Mouse (Mus musculus) adrenal gland, postnatal 14 days (tissue): ENCODE measurements at regions not wholly inside any gene's neighbourhood (a gene's known extent, or its start where the extent isn't known, plus 50 kb on each side); places are given as distances from the start of the nearest gene placed in this dataset.

Experiments
- DNase-seq: peaks from one replicate; pipeline ENCODE4 v3.0.0; 2021; ENCODE audit warnings: mixed read lengths

DNA sequence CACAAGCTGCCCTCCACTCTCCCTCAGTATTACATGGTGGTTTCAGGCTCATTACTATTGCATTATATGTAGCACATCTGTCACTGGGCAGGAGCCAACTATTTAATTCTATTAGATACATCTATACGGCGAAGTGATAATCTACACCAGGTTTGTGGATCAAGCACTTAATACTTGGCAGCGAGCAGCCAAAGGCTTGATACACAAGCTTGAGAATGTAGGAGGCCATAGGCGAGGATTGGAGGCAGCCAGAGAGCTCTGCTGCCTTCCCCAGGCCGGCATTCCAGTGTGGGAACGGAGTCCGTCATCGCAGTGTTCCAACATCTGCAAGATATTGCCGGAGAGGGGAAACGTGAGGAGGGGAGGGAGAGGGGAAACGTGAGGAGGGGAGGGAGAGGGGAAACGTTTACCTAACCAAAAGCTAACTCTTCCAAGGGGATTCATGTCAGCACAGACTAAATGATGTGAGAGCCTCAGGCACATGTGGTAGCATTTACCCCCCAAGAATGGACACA lies 109.6 kb upstream of the Habp2 start:
- DNase-seq, result no peak

DNA sequence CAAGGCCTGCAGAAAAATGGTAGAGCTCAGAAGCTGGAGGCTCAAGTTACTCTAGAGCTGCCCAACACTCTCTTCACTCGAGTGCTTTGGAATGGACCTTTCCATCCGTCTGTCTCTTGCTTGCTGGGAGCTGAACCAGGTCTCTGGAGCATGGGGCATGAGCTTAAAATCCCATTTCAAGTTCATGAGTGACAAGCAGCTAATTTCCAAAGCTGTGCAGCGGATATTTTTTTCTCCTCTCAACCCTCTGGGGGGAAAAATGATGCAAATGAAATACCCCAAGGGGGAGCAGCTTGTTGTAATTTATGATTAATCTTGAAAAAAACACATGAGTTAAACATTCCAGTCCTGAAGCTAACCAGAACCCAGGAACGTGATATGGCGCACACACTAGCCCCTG lies 101.2 kb upstream of the Habp2 start:
- DNase-seq, result peak; percentile 14

DNA sequence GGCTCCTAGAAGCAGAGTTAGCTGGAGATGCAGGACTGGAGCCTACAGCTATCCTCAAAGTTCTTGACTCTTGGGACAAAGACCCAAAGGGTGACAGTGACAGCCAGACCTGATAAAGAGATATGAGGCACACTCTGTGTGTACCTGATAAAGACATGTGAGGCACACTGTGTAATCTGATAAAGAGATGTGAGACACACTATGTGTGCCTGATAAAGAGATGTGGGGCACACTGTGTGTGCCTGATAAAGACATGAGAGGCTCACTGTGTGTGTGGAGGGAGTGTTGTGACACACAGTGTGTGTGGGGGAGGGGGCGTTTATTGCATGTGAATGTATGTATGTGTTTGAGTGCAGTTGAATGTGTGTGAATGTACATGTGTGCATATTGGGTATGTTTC lies 97.8 kb upstream of the Habp2 start:
- no peak for DNase-seq

DNA sequence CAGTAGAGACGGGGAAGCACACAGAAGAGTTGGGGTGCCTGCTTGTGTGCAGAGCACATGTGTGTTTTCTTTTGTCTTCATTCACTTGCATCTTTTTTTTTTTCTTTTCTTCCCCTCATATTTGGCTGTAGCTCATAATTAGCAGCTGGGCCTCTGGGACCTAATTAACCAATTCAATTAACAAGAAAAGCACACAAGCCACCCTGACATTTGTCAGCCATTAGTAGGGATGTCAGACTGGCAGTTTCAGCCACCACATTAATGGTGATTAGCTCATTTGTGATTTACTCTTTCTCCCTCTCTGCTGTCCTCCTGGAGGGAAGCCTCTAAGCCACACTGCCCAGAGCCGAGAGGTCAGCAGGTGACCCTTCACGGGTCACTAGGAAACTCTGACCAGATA lies 96.7 kb upstream of the Habp2 start:
- DNase-seq, result no peak

DNA sequence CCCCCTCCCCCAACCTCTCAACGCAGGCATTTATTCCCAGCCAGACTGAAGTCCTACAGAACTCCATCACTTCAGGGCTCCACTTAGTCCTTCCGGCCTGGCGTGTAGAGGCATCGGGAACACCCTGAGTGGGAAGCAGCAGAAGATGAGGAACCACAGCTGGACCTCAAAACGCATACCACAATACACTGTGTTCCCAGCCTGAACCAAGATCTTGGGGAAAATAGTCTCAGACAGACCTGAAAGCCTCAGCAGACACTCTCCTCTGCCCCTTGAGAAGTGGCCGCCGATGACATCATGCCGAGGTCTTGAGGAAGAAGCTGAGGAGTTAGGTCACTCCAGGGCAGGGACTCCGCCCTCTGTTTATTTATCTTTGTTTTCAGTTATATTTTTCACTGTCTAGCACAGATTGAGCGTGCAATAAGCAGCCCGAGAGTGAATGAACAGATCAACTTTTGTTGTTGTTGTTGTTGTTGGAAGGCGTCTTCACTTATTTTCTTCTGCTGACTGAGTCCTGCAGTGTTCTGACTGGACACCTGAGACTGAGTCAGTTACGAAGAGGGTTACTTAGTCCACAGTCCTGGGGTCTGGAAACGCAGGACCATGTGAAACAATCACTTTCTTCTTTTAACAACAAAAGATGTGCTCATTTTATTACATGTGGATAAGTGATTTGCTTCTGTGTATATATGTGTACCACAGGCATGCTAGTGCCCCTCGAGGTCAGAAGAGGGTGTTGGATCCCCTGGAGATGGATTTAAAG lies 88.3 kb upstream of the Habp2 start:
- DNase-seq, result no peak

DNA sequence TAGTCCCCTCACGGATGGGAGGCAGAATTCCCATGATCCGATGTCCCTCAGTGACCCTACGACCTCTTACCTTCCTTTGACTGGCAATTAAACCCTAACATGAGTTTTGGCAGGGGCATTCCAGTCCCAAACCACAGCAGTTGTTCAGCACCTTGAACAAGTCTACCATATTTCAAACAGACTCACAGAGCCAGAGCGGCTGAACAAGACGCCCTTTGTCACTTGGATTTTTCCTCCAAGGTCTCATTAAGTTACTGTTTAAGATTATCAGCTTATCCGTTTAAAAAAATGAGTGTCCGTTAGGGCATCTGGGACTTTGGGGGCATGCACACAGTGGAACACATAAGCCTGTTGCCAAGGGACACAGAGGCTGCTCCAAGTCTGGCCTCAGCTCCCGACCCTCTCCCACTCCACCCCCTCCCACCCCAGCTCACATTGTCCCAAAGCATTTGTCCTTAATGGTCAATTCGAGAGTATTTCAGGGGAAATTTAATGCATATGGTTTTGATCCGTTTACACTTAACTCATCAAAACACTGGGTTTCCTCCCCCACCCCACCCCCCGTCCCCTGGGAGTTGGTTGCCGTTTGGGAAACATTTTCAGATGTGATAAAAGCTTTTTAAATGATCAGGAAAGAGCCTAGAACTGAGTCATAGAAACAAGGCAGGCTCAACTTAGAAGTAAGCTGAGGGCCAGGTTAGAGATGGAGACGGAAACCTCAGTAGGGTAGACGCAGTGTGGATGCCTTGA lies 87.4 kb upstream of the Habp2 start:
- no peak for DNase-seq

DNA sequence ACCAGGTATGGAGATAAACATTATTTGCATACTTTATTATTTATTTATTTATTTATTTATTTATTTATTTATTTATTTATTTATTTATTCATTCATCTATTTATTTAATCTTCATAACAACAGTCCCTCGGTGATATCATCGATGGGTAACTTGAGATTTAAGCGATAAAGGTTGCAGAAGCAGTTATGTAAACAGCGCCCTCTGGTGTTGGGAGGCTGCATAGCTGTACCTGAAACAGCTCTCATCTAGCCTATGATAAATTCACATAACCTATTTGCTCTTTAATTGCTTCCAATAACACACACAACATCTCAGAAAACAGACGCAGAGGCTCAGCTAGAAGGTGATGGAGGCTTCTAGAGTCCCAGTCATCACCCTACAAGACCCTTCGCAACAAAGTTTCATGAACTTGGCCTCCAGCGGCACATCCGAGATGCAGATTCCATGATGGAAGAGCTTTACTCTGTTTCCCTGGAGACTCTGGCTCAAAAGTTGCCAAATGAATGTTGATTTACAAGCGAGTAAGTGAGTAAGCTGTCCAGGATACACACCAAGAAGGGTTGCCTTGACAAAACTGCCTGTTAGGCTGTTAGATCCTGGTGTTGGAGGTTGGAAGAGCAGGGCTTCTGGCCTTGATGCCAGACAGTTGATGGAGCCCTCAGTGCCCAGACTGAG lies 85.8 kb upstream of the Habp2 start:
- peak; percentile 16 for DNase-seq

DNA sequence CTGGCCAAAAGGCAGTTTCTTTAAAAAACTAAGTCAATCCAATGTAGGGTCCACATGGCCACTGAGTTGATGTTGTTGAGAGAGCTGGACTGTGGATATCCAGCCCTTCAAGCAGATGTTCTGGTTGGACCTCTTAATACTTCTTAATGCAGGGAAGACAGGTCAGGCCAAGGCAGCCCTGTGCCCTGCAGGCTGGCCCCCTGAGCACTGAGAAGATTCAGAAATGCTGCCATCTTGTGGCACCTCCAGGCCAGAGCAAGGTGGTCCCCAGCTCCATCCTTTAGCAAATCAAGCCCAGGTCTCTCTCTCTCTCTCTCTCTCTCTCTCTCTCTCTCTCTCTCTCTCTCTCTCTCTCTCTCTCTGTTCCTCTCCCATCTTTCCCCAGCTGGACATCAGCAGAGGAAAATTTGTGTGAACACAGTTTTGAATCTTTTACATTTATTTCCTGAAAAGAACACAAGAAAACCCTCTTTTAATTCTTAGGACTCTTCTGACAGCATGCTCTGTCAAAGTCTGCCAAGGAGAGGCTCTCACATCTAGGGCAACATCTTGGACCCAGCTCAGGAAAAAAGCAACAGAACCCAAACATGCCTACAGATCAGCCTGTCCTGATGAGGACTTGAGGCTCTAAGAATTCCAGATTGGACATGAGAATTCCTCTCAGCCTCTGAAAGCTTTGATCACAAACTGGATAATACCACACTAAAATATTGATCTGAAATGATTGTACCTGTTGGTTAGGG lies 85.0 kb upstream of the Habp2 start:
- peak; percentile 57 for DNase-seq

DNA sequence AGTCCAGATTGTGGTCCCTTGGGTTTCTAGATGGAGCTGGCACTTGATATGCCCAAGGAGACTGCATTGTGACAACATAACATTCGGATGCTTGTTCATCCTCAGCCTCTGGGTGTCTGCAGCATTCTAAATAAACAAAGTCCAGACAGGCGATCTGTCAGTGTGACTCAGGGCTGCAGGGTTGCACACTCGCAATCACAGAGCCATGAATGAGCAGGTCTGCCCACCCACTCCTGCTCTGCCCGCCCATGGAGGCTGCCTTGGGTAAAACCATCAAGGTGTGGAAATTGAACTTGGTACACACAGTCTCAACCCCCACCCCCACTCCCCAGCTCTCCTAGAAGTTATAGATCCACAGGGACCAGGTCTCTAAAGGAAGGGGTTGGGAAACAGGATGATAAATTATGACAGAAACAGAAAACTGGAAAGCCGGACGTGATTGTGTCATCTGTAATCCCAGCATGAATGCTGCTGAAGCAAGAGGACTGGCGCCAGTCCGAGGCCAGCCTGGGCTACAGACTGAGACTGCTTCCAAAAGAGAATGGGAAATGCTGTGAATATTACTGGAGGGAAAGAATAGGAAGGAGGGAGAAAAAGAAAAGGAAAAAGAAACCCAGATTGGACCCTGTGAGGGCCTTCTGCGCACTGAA lies 84.3 kb upstream of the Habp2 start:
- peak; percentile 48 for DNase-seq

DNA sequence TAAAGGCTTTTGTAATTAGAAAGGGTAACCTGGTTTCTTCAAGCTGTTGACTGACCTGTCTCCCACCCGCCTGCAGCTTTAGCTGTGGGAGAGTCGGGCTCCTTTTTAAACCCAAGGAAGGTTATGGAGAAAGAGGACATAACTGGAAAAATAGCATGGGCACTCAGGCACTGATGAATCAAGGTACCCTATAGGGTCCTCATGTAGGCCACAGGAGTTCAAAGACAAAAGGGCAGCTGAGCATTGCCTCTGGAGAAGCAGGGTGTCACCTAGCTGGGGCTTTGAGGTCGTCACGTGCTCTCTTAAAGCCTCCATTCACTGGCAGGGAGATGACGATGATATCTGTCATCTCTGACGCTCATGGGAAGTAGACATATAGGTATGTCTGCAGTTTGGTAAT lies 68.4 kb upstream of the Habp2 start:
- no peak for DNase-seq

DNA sequence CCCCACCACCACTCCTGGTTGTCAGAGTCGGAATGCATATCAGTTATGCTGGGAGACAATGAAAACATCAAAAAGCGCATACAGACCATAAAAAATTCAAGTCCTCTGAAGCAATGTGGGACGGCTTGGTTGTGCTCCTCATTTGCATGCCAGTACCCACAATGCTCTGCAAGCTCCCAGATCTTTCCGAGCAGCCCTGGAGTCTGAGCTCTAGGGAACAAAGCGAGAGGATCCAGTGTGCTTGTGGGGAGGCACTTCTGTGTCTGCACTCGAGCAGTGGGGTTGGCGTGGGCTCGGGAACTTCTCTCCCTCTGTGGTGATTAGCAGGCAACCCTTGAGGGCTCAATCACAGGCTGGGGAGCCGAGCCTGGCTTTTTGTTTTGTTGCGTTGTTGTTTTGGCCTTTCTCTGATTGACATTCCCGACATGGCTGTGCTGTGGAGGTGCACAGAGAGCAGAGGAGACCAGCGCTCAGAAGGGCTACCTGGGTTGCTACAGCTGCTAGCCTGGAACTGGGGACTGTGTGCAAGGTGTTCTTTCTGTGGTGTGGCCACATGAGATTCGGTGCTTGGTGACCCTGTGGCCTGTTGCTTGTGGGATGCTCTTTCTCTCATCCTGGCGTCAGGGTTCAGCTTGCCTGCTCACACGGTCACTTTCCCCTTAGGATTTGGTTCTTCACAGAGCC lies 66.1 kb upstream of the Habp2 start:
- DNase-seq, result no peak

DNA sequence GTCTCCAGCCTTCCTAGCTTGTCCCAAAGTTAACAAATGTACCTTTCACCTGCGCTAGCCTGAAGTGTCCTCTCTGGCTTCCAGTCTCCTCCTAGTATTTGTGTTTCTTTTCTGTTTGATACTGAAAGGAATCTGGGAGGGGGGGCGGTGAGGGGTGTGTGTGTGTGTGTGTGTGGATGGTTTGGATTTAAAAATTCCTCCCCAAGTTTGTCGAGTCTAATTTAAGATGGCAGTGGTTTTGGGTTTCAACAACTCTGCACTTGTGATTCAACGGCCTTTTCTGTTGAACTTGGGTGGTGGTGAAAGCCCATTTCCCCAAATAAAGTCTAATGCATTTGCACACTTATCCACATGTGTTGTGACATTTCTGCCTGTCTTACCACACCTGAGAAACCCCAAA lies 64.4 kb upstream of the Habp2 start:
- DNase-seq, result no peak

DNA sequence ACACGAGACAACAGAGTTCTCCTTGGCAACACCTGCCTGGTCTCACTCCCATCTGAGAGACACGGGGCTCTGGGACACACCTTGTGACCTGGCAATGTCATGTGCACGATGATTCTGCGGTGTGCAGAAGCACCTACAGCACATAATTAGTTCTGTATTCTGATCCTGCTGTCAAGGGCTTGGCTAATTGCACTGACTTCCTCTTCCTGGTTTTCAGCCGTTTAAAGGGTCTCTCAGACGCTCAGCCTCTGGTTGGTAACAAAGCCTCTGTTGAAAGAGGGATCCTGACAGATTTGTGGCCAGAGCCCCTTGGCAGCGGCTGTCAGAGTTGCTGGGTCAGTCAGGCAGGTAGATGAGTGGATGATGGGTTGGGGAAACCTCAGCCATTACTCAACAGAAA lies 61.9 kb upstream of the Habp2 start:
- no peak for DNase-seq

DNA sequence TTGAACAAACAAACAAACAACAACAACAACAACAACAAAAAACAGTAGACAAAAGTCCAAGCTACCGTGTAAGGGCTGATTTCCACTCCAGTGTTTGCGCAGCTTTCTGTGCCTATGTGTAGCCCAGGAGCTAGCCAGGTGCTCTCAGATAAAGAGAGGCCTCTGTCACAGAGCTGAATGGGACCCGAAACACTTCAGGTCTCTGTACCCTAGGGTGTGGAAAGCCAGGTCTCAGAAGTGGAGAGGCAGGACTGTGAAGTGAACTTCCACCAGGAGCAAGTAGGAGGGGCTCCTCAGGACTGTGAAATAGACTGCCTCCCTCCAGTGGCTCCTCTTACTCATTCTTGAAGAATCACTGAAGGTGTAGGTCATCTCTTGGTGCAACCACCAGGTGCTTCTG lies 61.4 kb upstream of the Habp2 start:
- DNase-seq, result no peak

DNA sequence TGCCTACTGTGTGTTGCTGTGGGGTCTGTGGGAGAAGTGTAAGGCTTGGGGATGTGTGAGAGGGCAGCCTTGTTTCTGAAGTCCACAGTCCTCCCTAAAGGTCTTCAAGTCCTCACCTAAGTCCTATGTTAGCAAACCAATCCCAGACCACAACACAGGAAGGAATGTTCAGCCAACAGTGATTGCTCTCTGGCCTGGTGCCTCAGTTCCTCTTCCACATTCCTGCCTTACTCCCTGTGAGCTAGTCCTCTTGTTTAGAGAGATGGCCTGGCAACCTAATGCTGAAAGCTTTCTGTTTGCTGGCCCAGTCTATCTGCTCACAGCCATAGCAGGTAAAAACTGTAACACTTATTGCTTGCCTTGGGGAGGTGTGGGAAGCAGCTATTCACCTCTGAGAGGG lies 58.4 kb upstream of the Habp2 start:
- DNase-seq, result no peak

DNA sequence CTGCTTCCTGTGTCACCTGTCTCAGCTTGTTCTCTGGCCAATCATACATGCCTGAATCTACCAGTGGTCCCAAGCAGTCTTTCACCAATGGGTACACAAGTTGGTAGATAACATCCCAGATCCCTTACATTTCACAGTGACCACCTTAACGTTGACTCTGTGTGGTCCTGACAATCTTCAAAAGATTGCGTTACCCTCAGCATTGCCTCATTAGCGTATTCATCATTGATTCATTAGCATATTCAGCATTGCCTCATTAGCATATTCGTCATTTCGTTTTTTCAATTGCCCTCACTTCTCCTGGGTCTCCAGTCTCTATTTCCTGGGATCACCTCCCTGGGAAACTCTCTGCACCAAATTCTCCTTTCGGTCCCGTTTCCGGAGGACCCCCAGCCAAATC lies 55.5 kb upstream of the Habp2 start:
- DNase-seq, result no peak

DNA sequence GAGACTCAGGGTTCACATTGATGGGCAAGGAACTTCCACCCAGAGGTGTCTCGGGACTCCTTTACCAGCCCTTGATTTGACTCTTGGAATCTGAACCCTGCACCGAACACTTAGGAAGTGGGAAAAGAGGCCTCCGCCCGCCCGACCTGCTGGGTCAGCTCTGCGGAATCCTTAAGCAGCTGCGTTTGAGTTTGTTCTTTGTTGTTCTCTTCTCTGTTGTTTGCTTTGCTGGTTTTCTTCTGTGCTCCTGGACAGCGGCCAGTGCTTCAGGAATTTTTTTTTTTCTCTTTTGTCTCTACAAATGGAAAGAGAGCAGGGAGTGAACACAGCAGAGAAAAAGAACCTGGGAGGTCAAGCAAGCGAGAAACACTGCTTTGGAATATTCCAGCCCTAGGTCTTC lies 55.1 kb upstream of the Habp2 start:
- no peak for DNase-seq

DNA sequence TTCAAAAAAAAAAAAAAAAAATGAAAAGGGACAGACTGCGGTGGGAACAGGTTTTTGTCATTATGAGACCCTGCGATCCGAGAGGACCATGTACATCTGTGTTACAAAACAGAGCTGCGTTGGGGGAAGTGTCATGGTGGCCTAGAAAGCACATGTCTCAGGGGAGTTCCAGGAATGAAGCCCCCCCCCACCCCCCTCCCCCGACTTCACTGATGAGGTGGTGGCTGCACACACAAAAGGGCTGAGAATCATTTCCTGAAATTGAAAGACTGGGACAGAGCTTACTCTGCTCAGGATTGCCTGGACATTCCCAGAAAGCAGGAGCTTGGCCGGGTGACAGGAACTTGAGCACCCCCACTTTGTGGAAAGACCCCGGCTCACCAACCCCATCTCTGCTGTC lies 54.7 kb upstream of the Habp2 start:
- DNase-seq, result no peak

DNA sequence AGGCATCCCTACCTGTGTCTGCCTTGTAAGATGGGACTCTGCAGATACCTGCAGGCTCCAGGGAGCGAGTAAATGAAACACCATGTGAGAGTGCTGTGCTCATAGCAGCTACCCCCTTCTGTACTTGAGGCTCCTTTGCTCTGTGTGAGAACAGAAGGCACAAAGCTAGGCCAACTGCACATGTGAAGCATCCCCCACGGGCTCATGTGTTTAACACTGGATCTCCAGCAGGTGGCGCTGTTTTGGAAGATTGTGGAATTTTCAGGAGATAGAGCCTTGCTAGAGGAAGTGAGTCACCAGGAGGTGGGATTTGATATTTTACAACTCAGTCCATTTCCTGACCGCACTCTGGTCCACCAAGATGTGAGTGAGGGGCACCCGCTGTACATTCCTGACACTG lies 54.0 kb upstream of the Habp2 start:
- no peak for DNase-seq

DNA sequence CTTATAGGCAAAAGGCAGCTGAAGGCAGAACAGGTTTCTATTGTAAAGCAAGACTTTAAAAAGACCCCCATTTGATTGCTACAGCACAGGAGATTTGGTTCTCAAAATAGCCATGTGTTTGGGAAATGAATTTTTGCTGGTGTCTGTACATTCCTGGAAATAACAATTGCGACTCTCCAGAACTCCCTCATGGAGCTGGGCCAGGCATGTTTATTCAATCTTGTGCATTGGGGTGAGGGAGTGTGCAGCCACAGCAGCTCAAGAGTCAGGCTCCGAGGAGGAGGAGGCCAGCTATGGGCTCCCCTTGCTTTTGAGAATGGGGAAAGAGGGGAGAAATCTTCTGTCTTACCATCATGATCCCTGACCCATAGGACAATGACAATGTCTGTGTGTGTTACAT lies 51.9 kb upstream of the Habp2 start:
- DNase-seq, result no peak
